Mouse (Mus musculus) G1E (cell line): ENCODE measurements around the gene Agpat1.

ENCODE experiments used
- CTCF ChIP-seq: IDR thresholded peaks from 2 replicates; pipeline ENCODE4 v1.5.1; 2012; ENCODE audit warnings: low read depth, low read length, inconsistent platforms, mixed read lengths
- GATA1 ChIP-seq: IDR thresholded peaks from 2 replicates; pipeline ENCODE4 v1.6.1; 2012; ENCODE audit warnings: borderline replicate concordance, low read length, inconsistent platforms, mixed read lengths
- POLR2AphosphoS5 ChIP-seq: IDR thresholded peaks from 2 replicates; pipeline ENCODE4 v1.6.1; 2012; ENCODE audit warnings: low read depth, low read length, inconsistent platforms; ENCODE audit not compliant: insufficient replicate concordance

DNA sequence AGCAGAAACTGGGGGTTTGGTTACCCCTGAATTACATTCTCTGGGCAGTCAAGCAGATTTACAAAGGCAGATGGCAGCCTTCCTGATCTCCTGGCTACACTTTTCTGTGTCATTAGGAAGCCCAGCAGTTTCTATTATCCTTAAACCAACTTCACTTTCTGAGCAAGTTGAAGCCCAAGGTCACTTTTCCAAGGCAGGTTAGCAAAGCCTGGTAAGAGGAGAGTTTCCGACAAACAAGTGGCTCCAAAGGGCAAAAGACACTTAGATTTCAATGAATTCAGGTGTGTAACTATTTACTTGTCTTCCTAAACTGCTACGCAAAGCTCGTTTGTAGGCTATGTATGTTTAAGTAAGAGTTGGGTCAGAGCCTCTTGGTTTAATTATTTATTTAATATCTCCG, 39.3 kb downstream of the Agpat1 start:
- TF ChIP-seq CTCF: no peak
- no peak for TF ChIP-seq GATA1
- TF ChIP-seq POLR2AphosphoS5: no peak
